Mouse (Mus musculus): ENCODE results near the gene Znhit6. TPM values are rescaled to one million over a fixed set of nuclear protein-coding genes. Genes with fewer than 3 reads are reported as not detected.

Gene Znhit6
- total RNA-seq, 2 experiments from 2014 or later = 28.1 to 30.9 TPM

Other genes starting within 250 kb of the Znhit6 start
- gene Ccn1, start 73.8 kb downstream of the Znhit6 start, total RNA-seq (2021) = 1 to 10 TPM; 6.3 to 6.5 TPM
- gene Ddah1, start 182.5 kb downstream of the Znhit6 start, total RNA-seq (2021) = 100 to 1,000 TPM in 1 of 2 experiments, 10 to 100 TPM in 1; 97.6 to 108 TPM

All from left cerebral cortex, postnatal 4 days (tissue).